Mouse (Mus musculus): Measurements from ENCODE around the gene Hhatl. TPM values are rescaled to one million over a fixed set of nuclear protein-coding genes. Genes with fewer than 3 reads are reported as not detected.

Hhatl gene
- 0.13 and 0.15 TPM in 2 replicates for polyA plus RNA-seq (2016; fragmentation: Nextera tagmentation; extraction: Ambion mirVana)

- H3K27ac ChIP-seq, result no peak within 1 kb of the TSS
- H3K9ac ChIP-seq, result no peak within 1 kb of the TSS
- H3K27me3 ChIP-seq, result 0 out of 2 replicates have a peak, but pooled peaks cover 5% of the 10 kb centered on the region
- WGBS, result 49% methylated on average over 23 of the region's 24 CpGs
- ATAC-seq (ENCODE audit: low FRiP score), result no peak
- H3K36me3 ChIP-seq, result no peaks in the 10 kb centered on the region
- no peaks in the 10 kb centered on the region for H3K9me3 ChIP-seq (replicated peaks)
- peaks cover 9% of the 10 kb centered on the region; the same call in 1 of the 2 replicates for H3K4me1 ChIP-seq
- H3K4me2 ChIP-seq (replicated peaks), result no peak within 1 kb of the TSS
- H3K4me3 ChIP-seq, result no peak within 1 kb of the TSS
Measured at GRCm38 (mm10) chr9:121791757-121792521, at the start of gene Hhatl. Hhatl (minus strand) TSS chr9:121792507.

- H3K27me3 ChIP-seq, result no peaks in the 10 kb centered on the region; the same call in 1 of the 2 replicates
- H3K27ac ChIP-seq, result no peak overlapping the region
- H3K9me3 ChIP-seq (replicated peaks), result peaks cover 7% of the 10 kb centered on the region; the same call in 1 of the 2 replicates
- no peaks in the 10 kb centered on the region for H3K36me3 ChIP-seq
- H3K9ac ChIP-seq, result peak overlapping the region; percentile 29
- peak overlapping the region; percentile 43 for H3K4me3 ChIP-seq
- WGBS, result 32% methylated on average over 7 of the region's 7 CpGs
- peak overlapping the region; percentile 56 for H3K4me2 ChIP-seq (replicated peaks)
- peaks cover 7% of the 10 kb centered on the region for H3K4me1 ChIP-seq
- peak; percentile 67 for ATAC-seq (ENCODE audit: low FRiP score)
Measured at GRCm38 (mm10) chr9:121839622-121839965, 47.3 kb upstream of the Hhatl start.

GRCm38 (mm10) chr9:121838829-121839621 is 46.7 kb upstream of the Hhatl start, which contains the start of gene Ccdc13:
Ccdc13 (minus strand) TSS chr9:121839461.
- H3K9me3 ChIP-seq (replicated peaks), result peaks cover 7% of the 10 kb centered on the region; the same call in 1 of the 2 replicates
- peak within 1 kb of the TSS; percentile 29 for H3K9ac ChIP-seq
- no peak within 1 kb of the TSS for H3K27ac ChIP-seq
- H3K4me3 ChIP-seq, result peak within 1 kb of the TSS; percentile 43
- peak; percentile 92 for ATAC-seq (ENCODE audit: low FRiP score)
- peaks cover 7% of the 10 kb centered on the region for H3K4me1 ChIP-seq
- no peaks in the 10 kb centered on the region for H3K36me3 ChIP-seq
- no peaks in the 10 kb centered on the region; the same call in 1 of the 2 replicates for H3K27me3 ChIP-seq
- WGBS, result 4% methylated on average over 61 of the region's 61 CpGs
- H3K4me2 ChIP-seq (replicated peaks), result peak within 1 kb of the TSS; percentile 56

- H3K4me2 ChIP-seq (replicated peaks), result no peak overlapping the region
- no peaks in the 10 kb centered on the region for H3K36me3 ChIP-seq
- peaks cover 7% of the 10 kb centered on the region; the same call in 1 of the 2 replicates for H3K9me3 ChIP-seq (replicated peaks)
- H3K27me3 ChIP-seq, result no peaks in the 10 kb centered on the region; the same call in 1 of the 2 replicates
- H3K9ac ChIP-seq, result no peak overlapping the region
- WGBS, result 92% methylated on average over 6 of the region's 6 CpGs
- peaks cover 7% of the 10 kb centered on the region for H3K4me1 ChIP-seq
- no peak overlapping the region for H3K4me3 ChIP-seq
- no peak for ATAC-seq (ENCODE audit: low FRiP score)
- no peak overlapping the region for H3K27ac ChIP-seq
Measured at GRCm38 (mm10) chr9:121838008-121838407, 45.7 kb upstream of the Hhatl start.

- H3K27me3 ChIP-seq, result no peaks in the 10 kb centered on the region
- ATAC-seq (ENCODE audit: low FRiP score), result no peak
- 83% methylated on average over 11 of the region's 11 CpGs for WGBS
- no peak overlapping the region for H3K4me3 ChIP-seq
- H3K36me3 ChIP-seq, result no peaks in the 10 kb centered on the region
- peaks cover 3% of the 10 kb centered on the region for H3K4me1 ChIP-seq
- peaks cover 7% of the 10 kb centered on the region; the same call in 1 of the 2 replicates for H3K9me3 ChIP-seq (replicated peaks)
- no peak overlapping the region for H3K4me2 ChIP-seq (replicated peaks)
- no peak overlapping the region for H3K9ac ChIP-seq
- no peak overlapping the region for H3K27ac ChIP-seq
Measured at GRCm38 (mm10) chr9:121833825-121834224, 41.5 kb upstream of the Hhatl start.

GRCm38 (mm10) chr9:121830956-121831293 is 38.6 kb upstream of the Hhatl start:
- H3K9ac ChIP-seq, result no peak overlapping the region
- no peak overlapping the region for H3K4me2 ChIP-seq (replicated peaks)
- H3K36me3 ChIP-seq, result no peaks in the 10 kb centered on the region
- 26% methylated on average over 6 of the region's 6 CpGs for WGBS
- H3K4me1 ChIP-seq, result no peaks in the 10 kb centered on the region
- H3K9me3 ChIP-seq (replicated peaks), result peaks cover 7% of the 10 kb centered on the region; the same call in 1 of the 2 replicates
- H3K27ac ChIP-seq, result no peak overlapping the region
- no peak overlapping the region for H3K4me3 ChIP-seq
- H3K27me3 ChIP-seq, result no peaks in the 10 kb centered on the region
- ATAC-seq (ENCODE audit: low FRiP score), result peak; percentile 62; the same call in 1 of the 2 replicates

- H3K4me2 ChIP-seq (replicated peaks), result no peak overlapping the region
- H3K4me3 ChIP-seq, result no peak overlapping the region
- no peaks in the 10 kb centered on the region for H3K36me3 ChIP-seq
- no peaks in the 10 kb centered on the region for H3K27me3 ChIP-seq
- H3K27ac ChIP-seq, result no peak overlapping the region
- no peak overlapping the region for H3K9ac ChIP-seq
- no peak; the same call in 1 of the 2 replicates for ATAC-seq (ENCODE audit: low FRiP score)
- no peaks in the 10 kb centered on the region for H3K4me1 ChIP-seq
- peaks cover 3% of the 10 kb centered on the region; the same call in 1 of the 2 replicates for H3K9me3 ChIP-seq (replicated peaks)
- WGBS, result 69% methylated on average over 6 of the region's 6 CpGs
Measured at GRCm38 (mm10) chr9:121830243-121830955, 38.1 kb upstream of the Hhatl start.

GRCm38 (mm10) chr9:121829270-121829992 is 37.1 kb upstream of the Hhatl start:
- Histone ChIP-seq H3K9me3 (replicated peaks) (no peaks in the 10 kb centered on the region), H3K4me2 (replicated peaks) (no peak overlapping the region), H3K27me3 (no peaks in the 10 kb centered on the region), H3K36me3 (no peaks in the 10 kb centered on the region), H3K4me3 (no peak overlapping the region), H3K4me1 (no peaks in the 10 kb centered on the region), H3K9ac (no peak overlapping the region), H3K27ac (no peak overlapping the region)
- WGBS, result 68% methylated on average over 7 of the region's 7 CpGs
- ATAC-seq (ENCODE audit: low FRiP score), result no peak

- 81% methylated on average over 6 of the region's 6 CpGs for whole genome bisulfite sequencing
- Histone ChIP-seq H3K27me3 (no peaks in the 10 kb centered on the region), H3K4me1 (0 out of 2 replicates have a peak, but pooled peaks cover 2% of the 10 kb centered on the region), H3K36me3 (no peaks in the 10 kb centered on the region), H3K9ac (no peak overlapping the region), H3K9me3 (replicated peaks) (no peaks in the 10 kb centered on the region), H3K4me3 (no peak overlapping the region), H3K27ac (no peak overlapping the region), H3K4me2 (replicated peaks) (no peak overlapping the region)
- ATAC-seq (ENCODE audit: low FRiP score), result no peak
Measured at GRCm38 (mm10) chr9:121828314-121828713, 36.0 kb upstream of the Hhatl start.

- 95% methylated on average over 3 of the region's 3 CpGs for WGBS
- H3K9ac ChIP-seq, result no peak overlapping the region
- H3K27me3 ChIP-seq, result no peaks in the 10 kb centered on the region
- H3K4me1 ChIP-seq, result peaks cover 11% of the 10 kb centered on the region
- ATAC-seq (ENCODE audit: low FRiP score), result no peak
- H3K4me3 ChIP-seq, result no peak overlapping the region
- no peak overlapping the region for H3K4me2 ChIP-seq (replicated peaks)
- H3K27ac ChIP-seq, result no peak overlapping the region
- H3K9me3 ChIP-seq (replicated peaks), result no peaks in the 10 kb centered on the region
- H3K36me3 ChIP-seq, result no peaks in the 10 kb centered on the region
Measured at GRCm38 (mm10) chr9:121826356-121826755, 34.0 kb upstream of the Hhatl start.

- Histone ChIP-seq H3K27me3 (no peaks in the 10 kb centered on the region), H3K4me2 (replicated peaks) (no peak overlapping the region), H3K9ac (no peak overlapping the region), H3K4me3 (no peak overlapping the region), H3K9me3 (replicated peaks) (no peaks in the 10 kb centered on the region), H3K36me3 (no peaks in the 10 kb centered on the region), H3K27ac (0 out of 2 replicates have a peak overlapping the region, but pooled peaks have one; percentile 9), H3K4me1 (peaks cover 17% of the 10 kb centered on the region)
- 87% methylated on average over 7 of the region's 7 CpGs for WGBS
- peak; percentile 33 for ATAC-seq (ENCODE audit: low FRiP score)
Measured at GRCm38 (mm10) chr9:121823991-121824390, 31.7 kb upstream of the Hhatl start.

Data from hindbrain, embryonic 12.5 days (tissue).